1 mouse cellular context compared by ENCODE assay signal in genomic region chr15:89488182-89488581, GRCm38 (mm10).
TF ChIP-seq lines count a peak whose summit lies in the region.

No protein-coding gene starts in this region.

TF ChIP-seq in ES-E14, 5 proteins besides CTCF, POLR2A, EP300 and RAD21 (continued from another document):
- TF ChIP-seq HCFC1 (IDR thresholded peaks at IDR 0.05; ENCODE audit: borderline replicate concordance, insufficient read depth, low read length) (no peak), MAFK (IDR thresholded peaks at IDR 0.05; ENCODE audit: insufficient read depth, low read depth, low read length) (no peak), CHD2 (IDR thresholded peaks at IDR 0.05; ENCODE audit: low read depth, low read length) (no peak)
TF ChIP-seq in ES-E14: peak in this region for 0.
